Mouse (Mus musculus) midbrain, postnatal 0 days (tissue): ENCODE measurements around the gene Serpina3i. TPM values are rescaled to one million over a fixed set of nuclear protein-coding genes. Genes with fewer than 3 reads are reported as not detected.

ENCODE experiments used
- ATAC-seq: fragments of 200-750 bp; cut with Nextera tagmentation; 2 replicates; pipeline ENCODE4 v1.8.0; 2017; ENCODE audit warnings: moderate number of reproducible peaks, mild to moderate bottlenecking, moderate TSS enrichment, moderate library complexity; ENCODE audit not compliant: low FRiP score
- DNase-seq: peaks from one replicate; pipeline ENCODE4 v3.0.0-alpha.2; 2015; ENCODE audit warnings: low spot score
- H3K27ac ChIP-seq: fragments of 300-500 bp; sonication (generic); 2 replicates; pipeline ENCODE4 v1.5.1; 2014; ENCODE audit warnings: low read depth, mild to moderate bottlenecking, low read length, mixed read lengths
- H3K27me3 ChIP-seq: fragments of 300-500 bp; sonication (generic); 2 replicates; pipeline ENCODE4 v1.6.1; 2014; ENCODE audit warnings: low read length, control low read depth, mixed read lengths; ENCODE audit not compliant: insufficient read depth
- H3K36me3 ChIP-seq: fragments of 300-500 bp; sonication (generic); 2 replicates; pipeline ENCODE4 v1.6.1; 2014; ENCODE audit warnings: low read length, control low read depth, mixed read lengths; ENCODE audit not compliant: insufficient read depth
- H3K4me1 ChIP-seq: fragments of 300-500 bp; sonication (generic); 2 replicates; pipeline ENCODE4 v1.6.1; 2014; ENCODE audit warnings: mild to moderate bottlenecking, control low read depth, antibody characterized with exemption, low read length, mixed read lengths; ENCODE audit not compliant: insufficient read depth
- H3K4me2 ChIP-seq: fragments of 300-500 bp; sonication (generic); 2 replicates; pipeline ENCODE4 v1.6.1; 2014; ENCODE audit warnings: low read depth, mild to moderate bottlenecking, low read length, mixed read lengths; ENCODE audit not compliant: poor library complexity, severe bottlenecking
- H3K4me3 ChIP-seq: fragments of 300-500 bp; sonication (generic); 2 replicates; pipeline ENCODE4 v1.5.1; 2014; ENCODE audit warnings: low read depth, mild to moderate bottlenecking, low read length, moderate library complexity
- H3K9ac ChIP-seq: fragments of 300-500 bp; sonication (generic); replicated peaks from 2 replicates; pipeline ENCODE4 v1.6.1; 2014; ENCODE audit warnings: mild to moderate bottlenecking, low read length, moderate library complexity, mixed read lengths; ENCODE audit not compliant: poor library complexity, severe bottlenecking
- H3K9me3 ChIP-seq: fragments of 300-500 bp; sonication (generic); 2 replicates; pipeline ENCODE4 v1.6.1; 2016; ENCODE audit warnings: low read length, control low read depth
- CTCF ChIP-seq: IDR thresholded peaks from 2 replicates; pipeline ENCODE4 v1.5.1; 2016; ENCODE audit warnings: antibody characterized with exemption, mild to moderate bottlenecking
- WGBS: fragments of 180-500 bp; shearing (Covaris S2); extraction: QIAGEN DNeasy Blood & Tissue Kit; methylation state at CpG from one replicate; pipeline ENCODE4 v1.1.7; 2014; 5-methylcytosine and 5-hydroxymethylcytosine counted together
- polyA plus RNA-seq: library from polyadenylated mRNA; unstranded; fragments of >200 nt; fragmentation: Nextera tagmentation; extraction: Ambion mirVana; gene quantifications from 2 replicates; pipeline ENCODE4 v1.2.1, GENCODE M21; 2015
- total RNA-seq: library from RNA; depleted of rRNA; stranded (reverse); fragments of >200 nt; gene quantifications from 2 replicates; pipeline ENCODE4 v1.2.3, GENCODE M21; 2014

Serpina3i gene
- total and polyA plus RNA-seq, 2 experiments from 2014 or later: 0.49 TPM; not detected in 1

DNA sequence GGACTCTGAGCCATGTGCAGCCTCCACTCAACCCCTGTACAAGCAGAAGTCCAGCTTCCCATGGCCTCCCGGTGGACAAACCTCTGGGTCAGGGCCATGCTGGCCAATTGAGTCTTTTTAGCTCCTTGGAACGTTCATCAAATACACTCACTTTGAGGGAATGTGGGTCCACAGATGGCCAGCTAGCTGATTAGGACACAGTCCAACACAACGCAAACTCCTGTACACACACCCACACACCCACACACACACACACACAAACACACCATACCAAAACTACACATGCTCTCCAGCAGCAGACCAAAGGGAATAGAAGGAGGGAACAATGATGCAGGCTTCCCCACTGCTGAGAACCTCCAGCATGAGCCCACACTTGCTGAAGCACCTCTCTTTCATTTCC is 17.3 kb upstream of the Serpina3i start:
- no peak overlapping the region for H3K27ac ChIP-seq
- TF ChIP-seq CTCF: no peak
- H3K4me3 ChIP-seq: no peak overlapping the region
- no peaks in the 10 kb centered on the region for H3K36me3 ChIP-seq
- no peaks in the 10 kb centered on the region for H3K27me3 ChIP-seq
- H3K4me1 ChIP-seq: 0 out of 2 replicates have a peak, but pooled peaks cover 2% of the 10 kb centered on the region
- no peaks in the 10 kb centered on the region for H3K9me3 ChIP-seq
- no peak for ATAC-seq
- DNase-seq: no peak
- 73% methylated on average over 3 of the region's 3 CpGs for WGBS
- H3K9ac ChIP-seq: no peak overlapping the region
- H3K4me2 ChIP-seq: no peak overlapping the region

- Histone ChIP-seq H3K27me3 (no peaks in the 10 kb centered on the region), H3K9ac (no peak overlapping the region), H3K4me2 (no peak overlapping the region), H3K9me3 (no peaks in the 10 kb centered on the region), H3K36me3 (no peaks in the 10 kb centered on the region), H3K4me3 (no peak overlapping the region), H3K27ac (no peak overlapping the region), H3K4me1 (0 out of 2 replicates have a peak, but pooled peaks cover 2% of the 10 kb centered on the region)
- TF ChIP-seq CTCF: no peak
- peak; percentile 77 for ATAC-seq
- peak; percentile 24 for DNase-seq
These were observed 15.3 kb upstream of the Serpina3i start for GRCm38 (mm10) chr12:104247553-104248002.

- WGBS: 69% methylated on average over 3 of the region's 3 CpGs
- H3K27ac ChIP-seq: no peak overlapping the region
- no peak for ATAC-seq
These were observed 14.7 kb upstream of the Serpina3i start for GRCm38 (mm10) chr12:104248231-104248630.

GRCm38 (mm10) chr12:104261041-104261440 is 1.9 kb upstream of the Serpina3i start:
- no peaks in the 10 kb centered on the region for H3K9me3 ChIP-seq
- H3K4me1 ChIP-seq: no peaks in the 10 kb centered on the region
- DNase-seq: no peak
- no peaks in the 10 kb centered on the region for H3K36me3 ChIP-seq
- no peak overlapping the region for H3K4me3 ChIP-seq
- no peak overlapping the region for H3K9ac ChIP-seq
- WGBS: 61% methylated on average over 3 of the region's 3 CpGs
- no peak overlapping the region for H3K27ac ChIP-seq
- no peak for ATAC-seq
- TF ChIP-seq CTCF: no peak
- H3K27me3 ChIP-seq: no peaks in the 10 kb centered on the region
- no peak overlapping the region for H3K4me2 ChIP-seq

More at GRCm38 (mm10) chr12:104248231-104248630, 14.7 kb upstream of the Serpina3i start:
- H3K9me3 ChIP-seq: no peaks in the 10 kb centered on the region
- no peak overlapping the region for H3K9ac ChIP-seq
- 0 out of 2 replicates have a peak, but pooled peaks cover 2% of the 10 kb centered on the region for H3K4me1 ChIP-seq
- DNase-seq: no peak
- H3K4me2 ChIP-seq: no peak overlapping the region
- H3K36me3 ChIP-seq: no peaks in the 10 kb centered on the region
- H3K4me3 ChIP-seq: no peak overlapping the region
- no peaks in the 10 kb centered on the region for H3K27me3 ChIP-seq
- TF ChIP-seq CTCF: no peak

- H3K9me3 ChIP-seq: no peaks in the 10 kb centered on the region
- no peak overlapping the region for H3K27ac ChIP-seq
- H3K9ac ChIP-seq: no peak overlapping the region
- no peak for TF ChIP-seq CTCF
- H3K27me3 ChIP-seq: no peaks in the 10 kb centered on the region
- H3K4me2 ChIP-seq: no peak overlapping the region
- DNase-seq: no peak
- H3K36me3 ChIP-seq: no peaks in the 10 kb centered on the region
- H3K4me3 ChIP-seq: no peak overlapping the region
- 83% methylated on average over 3 of the region's 3 CpGs for WGBS
- H3K4me1 ChIP-seq: no peaks in the 10 kb centered on the region
- no peak for ATAC-seq
These were observed 3.5 kb downstream of the Serpina3i start for GRCm38 (mm10) chr12:104266374-104266773.

DNA sequence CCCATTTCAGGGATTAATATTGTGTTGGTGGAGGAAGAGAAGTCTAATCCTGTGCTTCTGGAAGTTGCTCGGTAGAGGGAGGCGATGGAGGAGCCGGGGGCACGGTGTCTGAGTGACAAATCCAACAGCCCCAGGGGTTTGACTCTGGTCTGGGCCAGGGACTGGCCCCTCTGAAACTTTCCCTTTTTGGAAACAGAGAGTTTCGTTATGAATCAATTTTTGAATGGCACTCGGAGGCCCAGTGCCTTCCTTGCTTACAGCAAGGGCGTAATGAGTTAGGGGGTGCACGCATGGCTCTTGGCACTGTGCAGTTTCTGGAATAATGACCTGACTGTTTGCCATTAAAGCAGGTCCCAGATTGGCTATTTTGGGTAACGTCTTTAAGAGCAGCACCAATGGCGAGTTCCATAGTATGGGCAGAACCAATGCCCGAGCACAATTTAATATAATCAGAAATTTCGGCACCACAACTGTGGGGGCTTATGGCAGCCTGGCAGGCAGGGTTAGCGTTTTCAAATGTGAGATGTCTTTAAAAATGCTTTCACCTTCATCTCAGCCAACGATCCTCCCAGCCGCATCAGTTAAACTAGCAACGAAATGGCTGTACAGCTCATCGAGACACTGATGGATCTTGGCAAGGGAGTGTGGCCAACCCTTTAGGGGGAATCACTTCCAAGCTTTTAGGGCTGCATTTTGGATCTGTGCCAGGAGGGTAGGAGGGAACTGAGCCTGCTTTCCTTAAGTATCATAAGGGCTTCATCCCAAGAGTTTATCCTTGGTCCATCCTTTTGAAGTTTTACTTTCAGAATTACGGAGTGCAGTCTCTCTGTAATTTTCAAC is 15.5 kb downstream of the Serpina3i start:
- Histone ChIP-seq H3K4me1 (no peaks in the 10 kb centered on the region), H3K9me3 (no peaks in the 10 kb centered on the region), H3K4me3 (no peak overlapping the region), H3K9ac (no peak overlapping the region), H3K27me3 (no peaks in the 10 kb centered on the region), H3K27ac (no peak overlapping the region), H3K4me2 (no peak overlapping the region), H3K36me3 (no peaks in the 10 kb centered on the region)
- DNase-seq (peak; percentile 22), ATAC-seq (no peak)
- WGBS: 80% methylated on average over 18 of the region's 18 CpGs
- TF ChIP-seq CTCF: no peak
